Mouse (Mus musculus) hindbrain, embryonic 10.5 days (tissue): Measurements from ENCODE around the gene Ndufa7. TPM values are rescaled to one million over a fixed set of nuclear protein-coding genes. Genes with fewer than 3 reads are reported as not detected.
A peak's percentile ranks its signal among the peaks of the same experiment; 100 is the strongest.

ENCODE experiments used
- DNase-seq: peaks from one replicate; pipeline ENCODE4 v3.0.0-alpha.2; 2017; ENCODE audit warnings: low spot score
- H3K27ac ChIP-seq: fragments of 300-500 bp; sonication (generic); 2 replicates; pipeline ENCODE4 v1.5.1; 2016; ENCODE audit warnings: mild to moderate bottlenecking, moderate library complexity
- H3K27me3 ChIP-seq: fragments of 300-500 bp; sonication (generic); 2 replicates; pipeline ENCODE4 v1.6.1; 2016; ENCODE audit warnings: mild to moderate bottlenecking; ENCODE audit not compliant: poor library complexity, insufficient read depth, severe bottlenecking
- H3K36me3 ChIP-seq: fragments of 300-500 bp; sonication (generic); 2 replicates; pipeline ENCODE4 v1.6.1; 2016; ENCODE audit warnings: mild to moderate bottlenecking, moderate library complexity
- H3K4me1 ChIP-seq: fragments of 300-500 bp; sonication (generic); replicated peaks from 2 replicates; pipeline ENCODE4 v1.6.1; 2016; ENCODE audit warnings: mild to moderate bottlenecking
- H3K4me3 ChIP-seq: fragments of 300-500 bp; sonication (generic); 2 replicates; pipeline ENCODE4 v1.5.1; 2016; ENCODE audit warnings: mild to moderate bottlenecking, moderate library complexity
- H3K9me3 ChIP-seq: fragments of 300-500 bp; sonication (generic); 2 replicates; pipeline ENCODE4 v1.6.1; 2016; ENCODE audit warnings: mild to moderate bottlenecking, moderate library complexity
- WGBS: fragments of 180-500 bp; shearing (Covaris S2); methylation state at CpG from one replicate; pipeline ENCODE4 v1.1.7; 2016; 5-methylcytosine and 5-hydroxymethylcytosine counted together
- polyA plus RNA-seq: library from polyadenylated mRNA; unstranded; fragments of >200 nt; fragmentation: Nextera tagmentation; extraction: Ambion mirVana; gene quantifications from 2 replicates; pipeline ENCODE4 v1.2.1, GENCODE M21; 2016

Ndufa7 gene
- 517 and 544 TPM in 2 replicates for polyA plus RNA-seq

DNA sequence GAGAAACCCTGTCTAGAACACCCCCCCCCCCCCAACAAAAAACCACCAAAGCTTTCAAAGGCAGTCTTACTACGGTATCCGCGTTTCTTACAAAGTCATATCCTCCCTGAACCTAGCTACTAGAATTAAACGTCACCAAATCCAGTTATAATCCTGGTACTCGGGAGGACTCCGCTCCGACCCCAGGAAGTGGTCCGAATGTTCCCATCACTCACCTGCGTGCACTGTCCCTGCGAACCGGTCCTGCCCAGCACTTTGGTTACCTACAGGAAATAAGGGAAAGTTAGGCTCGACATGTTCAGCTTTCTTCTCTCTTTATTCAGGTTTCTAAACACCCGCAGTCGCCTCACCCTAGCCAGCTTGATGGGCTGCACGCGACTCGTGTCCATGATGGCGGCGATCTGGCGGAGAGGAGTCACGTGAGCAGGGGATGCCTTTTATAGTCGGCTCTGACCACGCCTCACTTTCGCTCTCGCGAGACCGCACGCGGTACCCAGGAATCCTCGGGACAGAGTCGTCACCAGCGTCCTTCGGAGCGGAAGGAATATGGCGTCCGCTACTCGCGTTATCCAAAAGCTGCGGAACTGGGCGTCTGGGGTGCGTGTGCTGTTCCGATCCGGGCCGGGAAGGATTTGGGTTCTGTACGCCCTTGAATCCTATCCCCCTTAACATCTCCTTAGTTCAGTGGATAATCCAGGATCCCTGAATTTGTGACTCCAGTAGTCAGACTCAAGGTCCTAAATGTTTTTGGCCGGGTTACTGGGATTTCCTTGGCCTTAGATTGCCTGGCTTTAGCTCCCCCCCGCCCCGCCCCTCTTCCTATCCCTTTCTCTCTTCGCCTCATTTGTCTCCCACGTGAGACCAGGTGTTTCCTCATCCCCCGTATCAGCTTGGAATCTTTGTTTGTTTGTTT, at the start of gene Ndufa7, which contains the start of gene Rps28:
Ndufa7 (plus strand) TSS at position 489 of the 913 bp plus-strand sequence.
Rps28 (minus strand) TSS at position 479 of the 913 bp plus-strand sequence.
- peaks cover 65% of the 10 kb centered on the region for H3K36me3 ChIP-seq
- under 1% methylated on average over 51 of the region's 51 CpGs for WGBS

DNA sequence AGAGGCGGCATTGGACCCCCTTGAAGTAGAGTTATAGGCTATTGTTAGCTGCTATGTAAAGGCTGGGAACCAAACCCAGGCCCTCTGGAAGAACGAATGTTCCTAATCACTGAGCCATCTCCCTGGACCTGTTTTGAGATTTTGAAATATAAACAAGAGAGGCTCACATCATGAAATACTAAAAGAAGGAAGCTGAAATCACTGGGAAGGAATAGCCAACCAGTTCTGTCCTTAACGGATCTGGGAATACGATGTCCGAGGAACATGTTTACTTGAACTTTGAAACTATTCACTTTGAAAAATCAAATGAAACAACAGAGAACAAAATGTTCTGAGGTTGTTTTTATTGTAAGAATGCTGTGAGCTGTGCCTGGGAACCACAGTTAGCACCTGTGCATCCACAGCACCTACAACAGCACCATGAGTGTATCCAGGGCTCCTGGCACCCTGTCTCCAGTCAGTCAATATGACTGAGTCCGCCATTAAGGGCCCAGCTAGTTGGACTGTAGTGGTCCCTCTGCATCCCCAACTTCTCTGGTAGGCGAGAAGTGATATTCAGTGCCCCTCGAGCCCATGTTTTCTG, 49.7 kb upstream of the Ndufa7 start:
- WGBS, result 89% methylated on average over 8 of the region's 8 CpGs
- H3K4me1 ChIP-seq, result peaks cover 10% of the 10 kb centered on the region
- DNase-seq, result no peak

More for the DNA sequence above, at the start of gene Ndufa7, which contains the start of gene Rps28:
- H3K9me3 ChIP-seq, result no peaks in the 10 kb centered on the region
- H3K4me3 ChIP-seq, result peak within 1 kb of the TSS; percentile 85
- H3K27ac ChIP-seq, result peak within 1 kb of the TSS; percentile 93
- peak; percentile 99 for DNase-seq
- peaks cover 37% of the 10 kb centered on the region for H3K4me1 ChIP-seq
- H3K27me3 ChIP-seq, result no peaks in the 10 kb centered on the region

GRCm38 (mm10) chr17:33775287-33775686, 49.1 kb upstream of the Ndufa7 start:
- Histone ChIP-seq H3K4me1 (peaks cover 14% of the 10 kb centered on the region), H3K4me3 (no peak overlapping the region)
- WGBS, result 93% methylated on average over 4 of the region's 4 CpGs

More for the DNA sequence above, 49.7 kb upstream of the Ndufa7 start:
- no peaks in the 10 kb centered on the region for H3K9me3 ChIP-seq
- no peaks in the 10 kb centered on the region for H3K27me3 ChIP-seq
- no peak overlapping the region for H3K4me3 ChIP-seq
- H3K27ac ChIP-seq, result no peak overlapping the region
- H3K36me3 ChIP-seq, result peaks cover 19% of the 10 kb centered on the region

GRCm38 (mm10) chr17:33779271-33779966, 45.0 kb upstream of the Ndufa7 start:
- peak; percentile 80 for DNase-seq
- H3K4me3 ChIP-seq, result peak overlapping the region; percentile 66
- peaks cover 19% of the 10 kb centered on the region for H3K36me3 ChIP-seq
- H3K27me3 ChIP-seq, result peaks cover 20% of the 10 kb centered on the region; the same call in 1 of the 2 replicates
- WGBS, result 64% methylated on average over 9 of the region's 9 CpGs
- H3K4me1 ChIP-seq, result peaks cover 38% of the 10 kb centered on the region
- H3K27ac ChIP-seq, result peak overlapping the region; percentile 89
- H3K9me3 ChIP-seq, result no peaks in the 10 kb centered on the region

More at GRCm38 (mm10) chr17:33775287-33775686, 49.1 kb upstream of the Ndufa7 start:
- no peak for DNase-seq
- no peaks in the 10 kb centered on the region for H3K9me3 ChIP-seq
- H3K27ac ChIP-seq, result no peak overlapping the region
- peaks cover 19% of the 10 kb centered on the region for H3K36me3 ChIP-seq
- peaks cover 3% of the 10 kb centered on the region; the same call in 1 of the 2 replicates for H3K27me3 ChIP-seq

DNA sequence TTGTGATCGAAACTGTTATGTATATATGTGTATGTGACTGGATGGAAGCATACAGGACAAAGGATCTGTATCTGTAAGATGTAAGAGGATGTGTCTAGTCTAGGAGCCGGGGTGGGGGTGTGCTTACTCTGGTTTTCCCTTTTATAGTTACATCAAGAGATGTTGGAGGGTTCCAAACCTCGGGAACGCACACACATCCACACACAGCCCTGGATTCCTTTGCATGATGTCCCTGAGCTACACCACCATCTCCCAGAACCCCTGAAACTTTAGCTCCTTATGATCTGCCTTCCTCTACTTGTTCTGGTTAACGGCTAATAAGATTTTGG, 44.4 kb upstream of the Ndufa7 start:
- Histone ChIP-seq H3K27me3 (peaks cover 20% of the 10 kb centered on the region; the same call in 1 of the 2 replicates), H3K36me3 (peaks cover 17% of the 10 kb centered on the region), H3K4me1 (peaks cover 38% of the 10 kb centered on the region), H3K27ac (peak overlapping the region; percentile 89), H3K9me3 (no peaks in the 10 kb centered on the region), H3K4me3 (peak overlapping the region; percentile 66)
- 90% methylated on average over 5 of the region's 5 CpGs for WGBS
- no peak for DNase-seq

- WGBS, result 88% methylated on average over 5 of the region's 5 CpGs
- peaks cover 38% of the 10 kb centered on the region for H3K4me1 ChIP-seq
- peak overlapping the region; percentile 89 for H3K27ac ChIP-seq
- no peak for DNase-seq
- peak overlapping the region; percentile 66 for H3K4me3 ChIP-seq
- peaks cover 12% of the 10 kb centered on the region for H3K36me3 ChIP-seq
- no peaks in the 10 kb centered on the region for H3K9me3 ChIP-seq
- peaks cover 20% of the 10 kb centered on the region; the same call in 1 of the 2 replicates for H3K27me3 ChIP-seq
These were observed 43.9 kb upstream of the Ndufa7 start for GRCm38 (mm10) chr17:33780431-33780830.

- H3K27me3 ChIP-seq, result peaks cover 20% of the 10 kb centered on the region; the same call in 1 of the 2 replicates
- H3K27ac ChIP-seq, result peak within 1 kb of the TSS; percentile 89
- H3K36me3 ChIP-seq, result peaks cover 12% of the 10 kb centered on the region
- peak; percentile 76 for DNase-seq
- peak within 1 kb of the TSS; percentile 66 for H3K4me3 ChIP-seq
- 1% methylated on average over 50 of the region's 50 CpGs for WGBS
- no peaks in the 10 kb centered on the region for H3K9me3 ChIP-seq
- peaks cover 47% of the 10 kb centered on the region for H3K4me1 ChIP-seq
These were observed 43.0 kb upstream of the Ndufa7 start, which contains the start of gene Angptl4 for GRCm38 (mm10) chr17:33781124-33781977. TSS of gene Angptl4 (minus strand) at chr17:33781830.

DNA sequence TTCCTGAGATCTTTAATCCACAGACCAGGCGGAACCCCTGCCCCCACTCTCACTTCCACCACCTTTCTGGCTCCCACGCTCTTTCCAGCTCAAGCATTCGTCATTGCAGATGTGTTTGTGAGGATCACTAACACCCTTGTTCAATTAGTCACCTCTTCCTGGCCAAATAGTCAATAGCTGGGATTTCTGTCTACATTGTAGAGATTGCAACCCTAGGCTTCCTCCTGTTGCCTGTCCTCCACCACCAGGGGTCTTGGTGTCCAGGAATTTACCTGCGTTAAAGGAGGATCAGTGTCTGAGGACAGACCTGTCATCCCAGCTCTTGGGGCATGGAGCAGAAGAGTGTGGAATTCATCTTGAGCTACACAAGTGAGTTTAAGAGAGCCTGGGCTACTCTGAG, 42.3 kb upstream of the Ndufa7 start:
- Histone ChIP-seq H3K9me3 (no peaks in the 10 kb centered on the region), H3K27ac (peak overlapping the region; percentile 89), H3K4me1 (peaks cover 47% of the 10 kb centered on the region), H3K27me3 (peaks cover 20% of the 10 kb centered on the region; the same call in 1 of the 2 replicates), H3K4me3 (peak overlapping the region; percentile 66), H3K36me3 (peaks cover 6% of the 10 kb centered on the region)
- DNase-seq, result peak; percentile 5
- 47% methylated on average over 4 of the region's 4 CpGs for WGBS

GRCm38 (mm10) chr17:33783408-33783807, 41.0 kb upstream of the Ndufa7 start:
- Histone ChIP-seq H3K27me3 (peaks cover 20% of the 10 kb centered on the region; the same call in 1 of the 2 replicates), H3K9me3 (no peaks in the 10 kb centered on the region), H3K27ac (no peak overlapping the region), H3K4me3 (no peak overlapping the region), H3K36me3 (no peaks in the 10 kb centered on the region), H3K4me1 (peaks cover 47% of the 10 kb centered on the region)
- no peak for DNase-seq

GRCm38 (mm10) chr17:33784939-33785338, 39.4 kb upstream of the Ndufa7 start:
- Histone ChIP-seq H3K9me3 (no peaks in the 10 kb centered on the region), H3K27ac (no peak overlapping the region), H3K4me1 (peaks cover 37% of the 10 kb centered on the region), H3K4me3 (no peak overlapping the region), H3K36me3 (no peaks in the 10 kb centered on the region), H3K27me3 (peaks cover 20% of the 10 kb centered on the region; the same call in 1 of the 2 replicates)
- DNase-seq, result no peak
- 92% methylated on average over 2 of the region's 2 CpGs for WGBS

DNA sequence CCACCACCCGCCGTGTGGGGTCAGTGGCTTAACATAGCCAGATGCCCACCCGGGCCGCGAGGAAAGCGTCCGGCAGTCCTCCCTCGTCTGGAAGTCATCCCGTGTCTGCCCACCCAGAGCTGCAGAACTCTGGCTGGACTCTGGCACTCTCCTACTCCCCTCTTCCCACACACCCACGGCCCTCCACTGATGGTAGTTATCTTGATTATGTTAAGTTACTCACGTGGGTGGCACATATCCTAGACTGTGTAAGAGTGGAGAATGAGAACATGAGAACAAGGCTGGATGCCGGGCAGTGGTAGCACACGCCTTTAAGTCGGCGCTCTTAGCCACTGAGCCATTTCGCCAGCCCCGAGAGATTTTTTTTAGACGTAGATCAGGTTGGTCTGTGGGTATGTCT, 38.0 kb upstream of the Ndufa7 start:
- Histone ChIP-seq H3K27ac (no peak overlapping the region), H3K4me1 (peaks cover 22% of the 10 kb centered on the region), H3K27me3 (peaks cover 10% of the 10 kb centered on the region; the same call in 1 of the 2 replicates), H3K9me3 (no peaks in the 10 kb centered on the region), H3K36me3 (no peaks in the 10 kb centered on the region), H3K4me3 (no peak overlapping the region)
- no peak for DNase-seq
- 86% methylated on average over 18 of the region's 18 CpGs for WGBS
